Mouse (Mus musculus): ENCODE measurements around the gene Parva. TPM values are rescaled to one million over a fixed set of nuclear protein-coding genes. Genes with fewer than 3 reads are reported as not detected.
A peak's percentile ranks its signal among the peaks of the same experiment; 100 is the strongest.

Parva gene
- polyA plus RNA-seq, 1 experiment from 2014 or later: 54.5 TPM

GRCm38 (mm10) chr7:112549136-112549535 is 121.8 kb downstream of the Parva start:
- no peaks in the 10 kb centered on the region for H3K27me3 ChIP-seq (ENCODE audit: insufficient read depth, poor library complexity, severe bottlenecking)
- no peak for DNase-seq (ENCODE audit: low spot score)
- no peak overlapping the region for H3K27ac ChIP-seq
- H3K36me3 ChIP-seq: peaks cover 46% of the 10 kb centered on the region
- no peaks in the 10 kb centered on the region for H3K4me1 ChIP-seq (replicated peaks)
- H3K4me3 ChIP-seq: no peak overlapping the region
- WGBS: 73% methylated on average over 3 of the region's 3 CpGs
- H3K9me3 ChIP-seq: no peaks in the 10 kb centered on the region

DNA sequence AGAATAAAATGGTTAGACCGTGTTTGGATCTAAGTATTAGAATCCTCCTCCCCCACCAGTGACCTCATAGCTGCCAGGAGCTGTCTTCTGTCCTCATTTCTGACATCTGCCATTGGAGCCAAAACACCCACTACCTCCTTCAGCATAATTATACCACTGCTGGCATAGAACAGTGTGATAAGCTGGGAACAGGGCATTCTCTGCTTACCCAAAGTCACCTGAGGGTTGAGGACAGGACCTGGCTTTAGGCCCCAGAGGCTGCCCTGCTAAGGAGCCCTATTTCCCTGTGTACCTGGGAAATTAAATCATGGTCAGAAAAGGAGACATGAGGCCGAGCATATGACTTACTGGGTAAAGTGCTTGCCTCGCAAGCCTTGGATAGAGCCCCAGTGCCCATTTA is 134.2 kb downstream of the Parva start:
- Histone ChIP-seq H3K4me3 (no peak overlapping the region), H3K4me1 (replicated peaks) (no peaks in the 10 kb centered on the region), H3K36me3 (peaks cover 20% of the 10 kb centered on the region), H3K27me3 (ENCODE audit: insufficient read depth, poor library complexity, severe bottlenecking) (no peaks in the 10 kb centered on the region), H3K27ac (no peak overlapping the region), H3K9me3 (no peaks in the 10 kb centered on the region)
- no peak for DNase-seq (ENCODE audit: low spot score)
- 89% methylated on average over 3 of the region's 3 CpGs for whole genome bisulfite sequencing

DNA sequence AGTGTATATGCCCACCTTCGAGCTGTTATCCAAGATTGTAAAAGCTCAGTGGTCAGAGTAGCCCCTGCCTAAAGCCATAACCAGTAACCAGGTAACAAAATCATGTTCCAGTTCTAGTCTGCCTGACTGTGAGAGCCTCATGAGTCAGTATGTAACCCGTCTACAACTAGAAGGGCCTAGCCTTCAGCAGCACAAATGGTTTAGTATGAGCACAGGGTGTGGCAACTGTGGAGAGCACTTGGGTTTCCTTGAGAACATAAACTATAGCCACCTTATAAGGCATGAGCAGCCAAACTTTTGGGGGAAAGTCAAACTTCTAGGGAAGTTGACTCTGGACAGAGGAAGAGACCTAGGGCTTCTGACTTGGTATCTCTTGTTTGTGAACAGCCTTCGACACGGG is 139.7 kb downstream of the Parva start:
- Histone ChIP-seq H3K9me3 (no peaks in the 10 kb centered on the region), H3K36me3 (0 out of 2 replicates have a peak, but pooled peaks cover 5% of the 10 kb centered on the region), H3K4me1 (replicated peaks) (peaks cover 16% of the 10 kb centered on the region), H3K4me3 (no peak overlapping the region), H3K27me3 (ENCODE audit: insufficient read depth, poor library complexity, severe bottlenecking) (no peaks in the 10 kb centered on the region), H3K27ac (no peak overlapping the region)
- 95% methylated on average over 4 of the region's 4 CpGs for WGBS
- no peak for DNase-seq (ENCODE audit: low spot score)

- DNase-seq (ENCODE audit: low spot score): no peak
- H3K27me3 ChIP-seq (ENCODE audit: insufficient read depth, poor library complexity, severe bottlenecking): no peaks in the 10 kb centered on the region
- H3K9me3 ChIP-seq: no peaks in the 10 kb centered on the region
- WGBS: 40% methylated on average over 5 of the region's 5 CpGs
- H3K36me3 ChIP-seq: no peaks in the 10 kb centered on the region
- no peak overlapping the region for H3K4me3 ChIP-seq
- H3K27ac ChIP-seq: peak overlapping the region; percentile 59
- peaks cover 21% of the 10 kb centered on the region for H3K4me1 ChIP-seq (replicated peaks)
Measured at GRCm38 (mm10) chr7:112568961-112569360, 141.7 kb downstream of the Parva start.

DNA sequence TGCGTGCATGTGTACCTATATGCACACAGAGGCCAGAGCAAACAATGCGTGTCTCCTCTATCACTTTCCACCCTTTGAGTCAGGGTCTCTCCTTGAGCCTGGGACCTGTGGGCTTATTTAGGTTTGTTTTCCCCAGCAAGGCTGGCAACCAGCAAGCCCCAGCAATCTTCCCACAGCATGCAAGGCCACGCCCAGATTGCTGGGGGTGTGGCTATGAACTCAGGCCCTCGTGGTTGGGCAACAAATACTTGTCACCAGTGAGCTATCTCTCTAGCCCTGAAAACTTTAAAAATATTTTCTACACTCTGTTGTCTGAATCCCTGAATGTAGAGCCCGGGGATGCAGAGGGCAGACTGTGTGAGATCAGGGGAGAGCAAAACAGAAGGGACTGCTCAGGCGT is 154.3 kb downstream of the Parva start:
- 0 out of 2 replicates have a peak overlapping the region, but pooled peaks have one; percentile 35 for H3K27ac ChIP-seq
- WGBS: 83% methylated on average over 6 of the region's 6 CpGs
- no peak for DNase-seq (ENCODE audit: low spot score)
- peaks cover 20% of the 10 kb centered on the region; the same call in 1 of the 2 replicates for H3K36me3 ChIP-seq
- H3K27me3 ChIP-seq (ENCODE audit: insufficient read depth, poor library complexity, severe bottlenecking): no peaks in the 10 kb centered on the region
- H3K4me3 ChIP-seq: no peak overlapping the region
- H3K9me3 ChIP-seq: peaks cover 4% of the 10 kb centered on the region; the same call in 1 of the 2 replicates
- peaks cover 10% of the 10 kb centered on the region; the same call in 1 of the 2 replicates for H3K4me1 ChIP-seq (replicated peaks)

GRCm38 (mm10) chr7:112582882-112583405 is 155.6 kb downstream of the Parva start:
- H3K36me3 ChIP-seq: peaks cover 24% of the 10 kb centered on the region; the same call in 1 of the 2 replicates
- WGBS: 88% methylated on average over 6 of the region's 6 CpGs
- H3K27me3 ChIP-seq (ENCODE audit: insufficient read depth, poor library complexity, severe bottlenecking): no peaks in the 10 kb centered on the region
- no peak for DNase-seq (ENCODE audit: low spot score)
- no peak overlapping the region for H3K27ac ChIP-seq
- no peak overlapping the region for H3K4me3 ChIP-seq
- H3K4me1 ChIP-seq (replicated peaks): 0 out of 2 replicates have a peak, but pooled peaks cover 9% of the 10 kb centered on the region
- H3K9me3 ChIP-seq: peaks cover 4% of the 10 kb centered on the region; the same call in 1 of the 2 replicates

GRCm38 (mm10) chr7:112587449-112587848 is 160.1 kb downstream of the Parva start:
- no peak for DNase-seq (ENCODE audit: low spot score)
- Histone ChIP-seq H3K9me3 (peaks cover 4% of the 10 kb centered on the region; the same call in 1 of the 2 replicates), H3K27me3 (ENCODE audit: insufficient read depth, poor library complexity, severe bottlenecking) (no peaks in the 10 kb centered on the region), H3K36me3 (peaks cover 15% of the 10 kb centered on the region; the same call in 1 of the 2 replicates), H3K4me1 (replicated peaks) (0 out of 2 replicates have a peak, but pooled peaks cover 1% of the 10 kb centered on the region), H3K4me3 (no peak overlapping the region), H3K27ac (no peak overlapping the region)
- WGBS: 78% methylated on average over 1 of the region's 1 CpGs

GRCm38 (mm10) chr7:112589530-112589929 is 162.2 kb downstream of the Parva start:
- Histone ChIP-seq H3K4me1 (replicated peaks) (0 out of 2 replicates have a peak, but pooled peaks cover 3% of the 10 kb centered on the region), H3K9me3 (peaks cover 4% of the 10 kb centered on the region; the same call in 1 of the 2 replicates), H3K27ac (no peak overlapping the region), H3K36me3 (peaks cover 15% of the 10 kb centered on the region; the same call in 1 of the 2 replicates), H3K4me3 (no peak overlapping the region), H3K27me3 (ENCODE audit: insufficient read depth, poor library complexity, severe bottlenecking) (no peaks in the 10 kb centered on the region)
- 75% methylated on average over 6 of the region's 6 CpGs for WGBS
- DNase-seq (ENCODE audit: low spot score): no peak

- no peaks in the 10 kb centered on the region for H3K36me3 ChIP-seq
- H3K4me1 ChIP-seq (replicated peaks): 0 out of 2 replicates have a peak, but pooled peaks cover 8% of the 10 kb centered on the region
- H3K4me3 ChIP-seq: no peak overlapping the region
- no peak for DNase-seq (ENCODE audit: low spot score)
- no peaks in the 10 kb centered on the region for H3K9me3 ChIP-seq
- no peaks in the 10 kb centered on the region for H3K27me3 ChIP-seq (ENCODE audit: insufficient read depth, poor library complexity, severe bottlenecking)
- WGBS: 73% methylated on average over 5 of the region's 5 CpGs
- no peak overlapping the region for H3K27ac ChIP-seq
Measured at GRCm38 (mm10) chr7:112593586-112593985, 166.3 kb downstream of the Parva start.

- no peak overlapping the region for H3K4me3 ChIP-seq
- no peaks in the 10 kb centered on the region for H3K27me3 ChIP-seq (ENCODE audit: insufficient read depth, poor library complexity, severe bottlenecking)
- no peak for DNase-seq (ENCODE audit: low spot score)
- 0 out of 2 replicates have a peak overlapping the region, but pooled peaks have one; percentile 5 for H3K27ac ChIP-seq
- 0 out of 2 replicates have a peak, but pooled peaks cover 13% of the 10 kb centered on the region for H3K4me1 ChIP-seq (replicated peaks)
- no peaks in the 10 kb centered on the region for H3K36me3 ChIP-seq
- no peaks in the 10 kb centered on the region for H3K9me3 ChIP-seq
- 69% methylated on average over 6 of the region's 6 CpGs for WGBS
Measured at GRCm38 (mm10) chr7:112595226-112595850, 168.0 kb downstream of the Parva start.

DNA sequence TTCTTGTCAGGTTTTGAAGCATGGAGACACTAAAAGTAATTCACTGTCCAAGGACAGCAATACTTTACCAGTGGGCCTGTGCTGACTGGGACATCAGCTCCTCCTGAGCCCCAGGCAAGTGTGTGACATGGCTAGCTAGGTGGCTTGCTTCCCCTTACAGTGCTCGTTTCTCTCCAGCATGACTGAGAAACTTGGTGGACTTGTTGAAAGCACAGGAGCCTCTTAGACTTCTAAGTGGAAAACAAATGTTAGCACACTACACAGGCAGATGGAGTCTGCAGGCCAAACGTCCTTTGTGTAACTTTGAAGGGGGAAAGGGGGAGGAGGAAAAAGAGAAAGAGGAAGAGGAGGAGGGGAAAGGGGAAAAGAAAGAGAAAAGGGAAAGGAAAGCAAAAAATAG is 172.3 kb downstream of the Parva start:
- Histone ChIP-seq H3K27me3 (ENCODE audit: insufficient read depth, poor library complexity, severe bottlenecking) (no peaks in the 10 kb centered on the region), H3K4me3 (no peak overlapping the region), H3K27ac (no peak overlapping the region), H3K9me3 (no peaks in the 10 kb centered on the region), H3K36me3 (no peaks in the 10 kb centered on the region), H3K4me1 (replicated peaks) (0 out of 2 replicates have a peak, but pooled peaks cover 10% of the 10 kb centered on the region)
- DNase-seq (ENCODE audit: low spot score): no peak
- WGBS: 42% methylated on average over 2 of the region's 2 CpGs

GRCm38 (mm10) chr7:112600163-112600562 is 172.9 kb downstream of the Parva start:
- no peak overlapping the region for H3K27ac ChIP-seq
- H3K27me3 ChIP-seq (ENCODE audit: insufficient read depth, poor library complexity, severe bottlenecking): no peaks in the 10 kb centered on the region
- DNase-seq (ENCODE audit: low spot score): no peak
- no peak overlapping the region for H3K4me3 ChIP-seq
- H3K4me1 ChIP-seq (replicated peaks): 0 out of 2 replicates have a peak, but pooled peaks cover 7% of the 10 kb centered on the region
- no peaks in the 10 kb centered on the region for H3K36me3 ChIP-seq
- WGBS: 62% methylated on average over 3 of the region's 3 CpGs
- no peaks in the 10 kb centered on the region for H3K9me3 ChIP-seq

- no peak overlapping the region for H3K27ac ChIP-seq
- 94% methylated on average over 5 of the region's 5 CpGs for WGBS
- no peaks in the 10 kb centered on the region for H3K9me3 ChIP-seq
- H3K4me3 ChIP-seq: no peak overlapping the region
- 0 out of 2 replicates have a peak, but pooled peaks cover 5% of the 10 kb centered on the region for H3K4me1 ChIP-seq (replicated peaks)
- H3K27me3 ChIP-seq (ENCODE audit: insufficient read depth, poor library complexity, severe bottlenecking): no peaks in the 10 kb centered on the region
- H3K36me3 ChIP-seq: no peaks in the 10 kb centered on the region
- DNase-seq (ENCODE audit: low spot score): no peak
Measured at GRCm38 (mm10) chr7:112602966-112603365, 175.7 kb downstream of the Parva start.

Measured in hindbrain, embryonic 10.5 days (tissue).